Mouse (Mus musculus): Measurements from ENCODE around the gene Hipk1. TPM values are rescaled to one million over a fixed set of nuclear protein-coding genes. Genes with fewer than 3 reads are reported as not detected.
A peak's percentile ranks its signal among the peaks of the same experiment; 100 is the strongest.

Hipk1 gene
- polyA plus RNA-seq, 1 experiment from 2014 or later: 9.8 TPM

- Histone ChIP-seq H3K9ac (ENCODE audit: low read depth, low read length) (peak overlapping the region; percentile 33; the same call in 1 of the 2 replicates), H3K27ac (peak overlapping the region; percentile 82; the same call in 1 of the 2 replicates), H3K9me3 (replicated peaks; ENCODE audit: low read length) (no peaks in the 10 kb centered on the region), H3K4me3 (replicated peaks; ENCODE audit: low read depth, low read length) (no peak overlapping the region), H3K4me1 (replicated peaks; ENCODE audit: insufficient read depth, low read length) (peaks cover 15% of the 10 kb centered on the region; the same call in 1 of the 2 replicates), H3K36me3 (ENCODE audit: insufficient read depth, low read length) (no peaks in the 10 kb centered on the region), H3K4me2 (ENCODE audit: low read length) (peak overlapping the region; percentile 67), H3K27me3 (ENCODE audit: insufficient read depth, low read length) (no peaks in the 10 kb centered on the region)
- no peak for TF ChIP-seq CTCF (IDR thresholded peaks at IDR 0.05; ENCODE audit: low read depth)
- ATAC-seq (replicated peaks; ENCODE audit: low FRiP score, low read depth): no peak
- peak; percentile 11 for DNase-seq (ENCODE audit: low spot score)
- WGBS: 38% methylated on average over 19 of the region's 19 CpGs
Measured at GRCm38 (mm10) chr3:103733799-103734695, 57.3 kb downstream of the Hipk1 start.

GRCm38 (mm10) chr3:103733176-103733575 is 58.2 kb downstream of the Hipk1 start:
- Histone ChIP-seq H3K9me3 (replicated peaks; ENCODE audit: low read length) (no peaks in the 10 kb centered on the region), H3K27me3 (ENCODE audit: insufficient read depth, low read length) (no peaks in the 10 kb centered on the region), H3K9ac (ENCODE audit: low read depth, low read length) (no peak overlapping the region), H3K4me1 (replicated peaks; ENCODE audit: insufficient read depth, low read length) (peaks cover 15% of the 10 kb centered on the region; the same call in 1 of the 2 replicates), H3K27ac (no peak overlapping the region), H3K36me3 (ENCODE audit: insufficient read depth, low read length) (no peaks in the 10 kb centered on the region), H3K4me3 (replicated peaks; ENCODE audit: low read depth, low read length) (no peak overlapping the region), H3K4me2 (ENCODE audit: low read length) (no peak overlapping the region)
- TF ChIP-seq CTCF (IDR thresholded peaks at IDR 0.05; ENCODE audit: low read depth): no peak
- peak; percentile 61 for DNase-seq (ENCODE audit: low spot score)
- WGBS: 13% methylated on average over 2 of the region's 2 CpGs
- ATAC-seq (replicated peaks; ENCODE audit: low FRiP score, low read depth): no peak

- DNase-seq (ENCODE audit: low spot score) (no peak), ATAC-seq (replicated peaks; ENCODE audit: low FRiP score, low read depth) (no peak)
- no peak overlapping the region for H3K9ac ChIP-seq (ENCODE audit: low read depth, low read length)
- no peak for TF ChIP-seq CTCF (IDR thresholded peaks at IDR 0.05; ENCODE audit: low read depth)
- no peak overlapping the region for H3K27ac ChIP-seq
- WGBS: 75% methylated on average over 3 of the region's 3 CpGs
- no peaks in the 10 kb centered on the region for H3K27me3 ChIP-seq (ENCODE audit: insufficient read depth, low read length)
- H3K4me2 ChIP-seq (ENCODE audit: low read length): no peak overlapping the region
- H3K4me3 ChIP-seq (replicated peaks; ENCODE audit: low read depth, low read length): no peak overlapping the region
- no peaks in the 10 kb centered on the region for H3K36me3 ChIP-seq (ENCODE audit: insufficient read depth, low read length)
- no peaks in the 10 kb centered on the region for H3K9me3 ChIP-seq (replicated peaks; ENCODE audit: low read length)
- H3K4me1 ChIP-seq (replicated peaks; ENCODE audit: insufficient read depth, low read length): peaks cover 15% of the 10 kb centered on the region; the same call in 1 of the 2 replicates
Measured at GRCm38 (mm10) chr3:103732116-103732515, 59.2 kb downstream of the Hipk1 start.

GRCm38 (mm10) chr3:103729850-103730249 is 61.5 kb downstream of the Hipk1 start:
- Histone ChIP-seq H3K4me3 (replicated peaks; ENCODE audit: low read depth, low read length) (no peak overlapping the region), H3K27me3 (ENCODE audit: insufficient read depth, low read length) (no peaks in the 10 kb centered on the region), H3K9me3 (replicated peaks; ENCODE audit: low read length) (no peaks in the 10 kb centered on the region), H3K9ac (ENCODE audit: low read depth, low read length) (no peak overlapping the region), H3K27ac (no peak overlapping the region), H3K4me2 (ENCODE audit: low read length) (no peak overlapping the region), H3K4me1 (replicated peaks; ENCODE audit: insufficient read depth, low read length) (peaks cover 12% of the 10 kb centered on the region; the same call in 1 of the 2 replicates), H3K36me3 (ENCODE audit: insufficient read depth, low read length) (no peaks in the 10 kb centered on the region)
- no peak for TF ChIP-seq CTCF (IDR thresholded peaks at IDR 0.05; ENCODE audit: low read depth)
- DNase-seq (ENCODE audit: low spot score) (no peak), ATAC-seq (replicated peaks; ENCODE audit: low FRiP score, low read depth) (no peak)
- 76% methylated on average over 9 of the region's 9 CpGs for WGBS

GRCm38 (mm10) chr3:103727813-103728326 is 63.5 kb downstream of the Hipk1 start:
- TF ChIP-seq CTCF (IDR thresholded peaks at IDR 0.05; ENCODE audit: low read depth): no peak
- Histone ChIP-seq H3K27me3 (ENCODE audit: insufficient read depth, low read length) (no peaks in the 10 kb centered on the region), H3K4me2 (ENCODE audit: low read length) (no peak overlapping the region), H3K27ac (no peak overlapping the region), H3K4me3 (replicated peaks; ENCODE audit: low read depth, low read length) (no peak overlapping the region), H3K4me1 (replicated peaks; ENCODE audit: insufficient read depth, low read length) (no peaks in the 10 kb centered on the region), H3K9me3 (replicated peaks; ENCODE audit: low read length) (no peaks in the 10 kb centered on the region), H3K9ac (ENCODE audit: low read depth, low read length) (no peak overlapping the region), H3K36me3 (ENCODE audit: insufficient read depth, low read length) (no peaks in the 10 kb centered on the region)
- no peak for DNase-seq (ENCODE audit: low spot score)
- no peak for ATAC-seq (replicated peaks; ENCODE audit: low FRiP score, low read depth)
- 28% methylated on average over 2 of the region's 2 CpGs for WGBS

- no peak overlapping the region for H3K4me3 ChIP-seq (replicated peaks; ENCODE audit: low read depth, low read length)
- 60% methylated on average over 3 of the region's 3 CpGs for WGBS
- H3K27ac ChIP-seq: no peak overlapping the region
- no peak for DNase-seq (ENCODE audit: low spot score)
- no peaks in the 10 kb centered on the region for H3K27me3 ChIP-seq (ENCODE audit: insufficient read depth, low read length)
- H3K9ac ChIP-seq (ENCODE audit: low read depth, low read length): no peak overlapping the region
- no peak overlapping the region for H3K4me2 ChIP-seq (ENCODE audit: low read length)
- no peaks in the 10 kb centered on the region for H3K4me1 ChIP-seq (replicated peaks; ENCODE audit: insufficient read depth, low read length)
- ATAC-seq (replicated peaks; ENCODE audit: low FRiP score, low read depth): no peak
- no peaks in the 10 kb centered on the region for H3K9me3 ChIP-seq (replicated peaks; ENCODE audit: low read length)
- TF ChIP-seq CTCF (IDR thresholded peaks at IDR 0.05; ENCODE audit: low read depth): no peak
- no peaks in the 10 kb centered on the region for H3K36me3 ChIP-seq (ENCODE audit: insufficient read depth, low read length)
Measured at GRCm38 (mm10) chr3:103726642-103727041, 64.7 kb downstream of the Hipk1 start.
